Mouse (Mus musculus) myocyte (in vitro differentiated cells): ENCODE results near the gene Phkb. TPM values are rescaled to one million over a fixed set of nuclear protein-coding genes. Genes with fewer than 3 reads are reported as not detected.
"Not testable (repeated sequence)": the region's sequence is repeated elsewhere in the genome, so short reads cannot be mapped to it uniquely, and the experiment has no call there.

Experiments used
- H3K27me3 ChIP-seq: one replicate; pipeline ENCODE4 v1.6.1; 2011; ENCODE audit not compliant: control insufficient read depth, insufficient read depth, insufficient read length
- H3K36me3 ChIP-seq: one replicate; pipeline ENCODE4 v1.6.1; 2011; ENCODE audit not compliant: control insufficient read depth, insufficient read depth
- H3K4me2 ChIP-seq: one replicate; pipeline ENCODE4 v1.6.1; 2011; ENCODE audit warnings: low read depth, control low read depth
- H3K4me3 ChIP-seq: one replicate; pipeline ENCODE4 v1.5.1; 2011; ENCODE audit warnings: mild to moderate bottlenecking, control low read depth, moderate library complexity
- H3K79me2 ChIP-seq: one replicate; pipeline ENCODE4 v1.6.1; 2011; ENCODE audit not compliant: control insufficient read depth, insufficient read depth
- H3ac ChIP-seq: one replicate; pipeline ENCODE4 v1.6.1; 2011; ENCODE audit not compliant: control insufficient read depth, insufficient read length
- CEBPB ChIP-seq: IDR thresholded peaks from 2 replicates; pipeline ENCODE4 v1.6.1; 2011; ENCODE audit warnings: mild to moderate bottlenecking, moderate library complexity; ENCODE audit not compliant: poor library complexity, insufficient read depth, severe bottlenecking
- E2F4 ChIP-seq: IDR thresholded peaks from one replicate; pipeline ENCODE4 v1.6.1; 2011; ENCODE audit warnings: mild to moderate bottlenecking, control low read depth, moderate library complexity; ENCODE audit not compliant: insufficient read depth
- MAX ChIP-seq: IDR thresholded peaks from one replicate; pipeline ENCODE4 v1.6.1; 2011; ENCODE audit warnings: low read depth, mild to moderate bottlenecking, control low read depth
- MYOD1 ChIP-seq, 3 experiments: IDR thresholded peaks; one replicate each; pipeline ENCODE4 v1.6.1; 2011; ENCODE audit warnings: control low read depth in 2 of 3, low read depth in 2 of 3, mild to moderate bottlenecking in 2 of 3, moderate library complexity in 1 of 3; ENCODE audit not compliant: insufficient read length in 2 of 3, control insufficient read depth in 1 of 3
- MYOG ChIP-seq, 3 experiments: IDR thresholded peaks; one replicate each; pipeline ENCODE4 v1.6.1; 2011; ENCODE audit warnings: control low read depth in 2 of 3, low read depth in 2 of 3, mild to moderate bottlenecking in 2 of 3; ENCODE audit not compliant: insufficient read length in 2 of 3, control insufficient read depth in 1 of 3, insufficient read depth in 1 of 3
- POLR2A ChIP-seq: IDR thresholded peaks from one replicate; pipeline ENCODE4 v1.6.1; 2011; ENCODE audit warnings: low read depth, mild to moderate bottlenecking, control low read depth, moderate library complexity; ENCODE audit not compliant: insufficient read length
- POLR2AphosphoS2 ChIP-seq: IDR thresholded peaks from one replicate; pipeline ENCODE4 v1.6.1; 2011; ENCODE audit warnings: low read depth, control low read depth; ENCODE audit not compliant: insufficient read length
- REST ChIP-seq: IDR thresholded peaks from one replicate; pipeline ENCODE4 v1.6.1; 2011; ENCODE audit warnings: mild to moderate bottlenecking, control low read depth, moderate library complexity; ENCODE audit not compliant: insufficient read depth, insufficient read length
- SRF ChIP-seq: IDR thresholded peaks from one replicate; pipeline ENCODE4 v1.6.1; 2011; ENCODE audit warnings: low read depth; ENCODE audit not compliant: control insufficient read depth, insufficient read length
- TCF12 ChIP-seq: IDR thresholded peaks from one replicate; pipeline ENCODE4 v1.6.1; 2011; ENCODE audit warnings: mild to moderate bottlenecking, control low read depth; ENCODE audit not compliant: poor library complexity, insufficient read depth, severe bottlenecking
- TCF3 ChIP-seq: IDR thresholded peaks from one replicate; pipeline ENCODE4 v1.6.1; 2011; ENCODE audit warnings: low read depth, control low read depth; ENCODE audit not compliant: insufficient read length
- USF1 ChIP-seq: IDR thresholded peaks from one replicate; pipeline ENCODE4 v1.6.1; 2011; ENCODE audit warnings: low read depth, mild to moderate bottlenecking, control low read depth, moderate library complexity
- polyA plus RNA-seq: library from polyadenylated mRNA; unstranded; fragments of >200 nt; fragmentation: generic; extraction: Trizol; gene quantifications from one replicate; pipeline ENCODE4 v1.2.1, GENCODE M21; 2012; ENCODE audit warnings: missing spikeins

The Phkb gene
- polyA plus RNA-seq, 1 experiment: 22.0 TPM

DNA sequence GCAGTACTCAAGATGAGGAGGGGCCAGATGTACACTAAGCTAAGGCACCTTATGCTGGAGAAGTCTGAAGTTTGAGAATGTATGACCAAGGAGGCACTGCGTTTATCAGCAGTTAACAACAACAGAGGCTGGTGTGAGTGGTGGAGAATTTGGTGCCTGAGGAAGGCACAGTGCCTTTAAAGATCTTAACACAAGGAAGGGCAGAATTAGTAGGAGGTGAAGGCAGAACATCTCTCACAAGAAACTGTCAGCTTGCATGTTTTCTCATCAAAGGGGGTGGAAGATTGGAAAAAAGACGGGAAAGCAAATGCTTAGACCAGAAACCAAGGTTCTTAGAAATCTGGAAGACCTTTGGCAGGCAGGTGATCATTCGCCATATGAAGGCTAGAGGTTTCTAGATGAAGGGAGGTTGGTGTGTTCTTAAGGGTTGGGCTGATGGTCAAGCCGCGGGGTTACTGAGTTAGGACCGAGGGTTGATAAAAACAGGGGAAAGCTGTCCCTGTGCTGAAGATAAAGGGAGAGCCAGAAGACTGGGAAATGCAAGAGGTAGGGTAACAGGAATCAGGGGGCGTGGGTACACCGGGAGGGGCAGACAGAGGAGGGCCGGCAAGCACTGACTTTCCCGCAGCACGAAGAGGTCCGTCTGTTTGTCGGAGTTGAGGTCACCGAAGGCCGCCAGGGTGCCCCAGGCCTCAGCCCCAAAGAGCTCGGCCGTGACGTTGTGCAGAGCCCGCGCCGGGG lies 673 bp upstream of the Phkb start:
- Histone ChIP-seq H3K4me3 (peak overlapping the region; percentile 94), H3K27me3 (no peaks in the 10 kb centered on the region), H3K4me2 (peak overlapping the region; percentile 76), H3K36me3 (peaks cover 24% of the 10 kb centered on the region), H3ac (peak overlapping the region; percentile 79), H3K79me2 (peaks cover 11% of the 10 kb centered on the region)
- TF ChIP-seq E2F4 (no peak), TCF3 (no peak), REST (no peak), USF1 (no peak), POLR2AphosphoS2 (no peak), MYOG (IDR thresholded peaks at IDR 0.05; ENCODE audit: control insufficient read depth in 1 of 3, insufficient read depth in 1 of 3, insufficient read length in 2 of 3, low read depth in 2 of 3) (no peak), MAX (no peak), POLR2A (no peak), TCF12 (no peak)

DNA sequence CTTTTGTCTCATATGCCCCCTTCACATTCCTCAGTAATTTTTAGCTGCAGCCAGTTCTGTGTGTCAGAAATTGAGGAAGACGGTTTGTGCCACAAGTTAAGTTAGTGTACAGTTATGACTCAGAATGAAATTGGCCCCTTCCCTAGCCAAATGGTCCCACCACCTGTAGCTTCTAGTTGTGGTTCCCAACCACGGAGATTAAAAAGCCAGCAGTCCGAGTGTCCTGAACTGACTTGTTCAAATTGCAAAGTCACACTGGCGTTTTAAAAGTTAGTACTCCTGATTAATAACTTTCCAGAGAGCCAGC lies 683 bp downstream of the Phkb start:
- peak overlapping the region; percentile 94 for H3K4me3 ChIP-seq
- peak overlapping the region; percentile 74 for H3K4me2 ChIP-seq
- H3K27me3 ChIP-seq: no peaks in the 10 kb centered on the region
- H3K79me2 ChIP-seq: peaks cover 13% of the 10 kb centered on the region
- H3ac ChIP-seq: peak overlapping the region; percentile 79
- H3K36me3 ChIP-seq: peaks cover 10% of the 10 kb centered on the region
- TF ChIP-seq POLR2AphosphoS2 (no peak), MYOG (IDR thresholded peaks at IDR 0.05; ENCODE audit: control insufficient read depth in 1 of 3, insufficient read depth in 1 of 3, insufficient read length in 2 of 3, low read depth in 2 of 3) (no peak)

DNA sequence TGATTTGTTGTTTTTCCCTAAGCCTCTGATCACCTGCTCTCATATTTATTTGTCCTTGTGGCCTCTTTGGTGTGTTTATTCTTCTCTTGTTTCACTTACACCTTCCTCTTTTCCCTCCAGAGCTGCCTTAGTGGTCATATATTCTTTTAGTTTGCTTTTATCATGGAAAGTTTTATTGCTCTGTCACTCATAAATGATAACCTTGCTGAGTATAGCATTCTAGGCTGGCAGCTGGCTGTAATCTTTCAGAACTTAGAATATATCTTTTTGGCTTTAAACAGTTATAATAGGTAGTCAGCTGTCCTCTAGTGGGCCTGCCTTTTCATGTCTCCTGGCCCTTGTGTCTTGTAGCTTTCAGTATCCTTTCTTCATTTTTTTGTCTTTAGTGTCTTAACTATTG lies 5.1 kb downstream of the Phkb start:
- TF ChIP-seq TCF3 (no peak), CEBPB (no peak), POLR2AphosphoS2 (no peak), POLR2A (no peak), USF1 (no peak), SRF (no peak), TCF12 (no peak), MYOG (IDR thresholded peaks at IDR 0.05; ENCODE audit: control insufficient read depth in 1 of 3, insufficient read depth in 1 of 3, insufficient read length in 2 of 3, low read depth in 2 of 3) (no peak), MYOD1 (IDR thresholded peaks at IDR 0.05; ENCODE audit: control insufficient read depth in 1 of 3, insufficient read length in 2 of 3, low read depth in 2 of 3) (no peak), REST (no peak), MAX (no peak), E2F4 (no peak)
- Histone ChIP-seq H3K4me2 (peak overlapping the region; percentile 5), H3K4me3 (no peak overlapping the region)

DNA sequence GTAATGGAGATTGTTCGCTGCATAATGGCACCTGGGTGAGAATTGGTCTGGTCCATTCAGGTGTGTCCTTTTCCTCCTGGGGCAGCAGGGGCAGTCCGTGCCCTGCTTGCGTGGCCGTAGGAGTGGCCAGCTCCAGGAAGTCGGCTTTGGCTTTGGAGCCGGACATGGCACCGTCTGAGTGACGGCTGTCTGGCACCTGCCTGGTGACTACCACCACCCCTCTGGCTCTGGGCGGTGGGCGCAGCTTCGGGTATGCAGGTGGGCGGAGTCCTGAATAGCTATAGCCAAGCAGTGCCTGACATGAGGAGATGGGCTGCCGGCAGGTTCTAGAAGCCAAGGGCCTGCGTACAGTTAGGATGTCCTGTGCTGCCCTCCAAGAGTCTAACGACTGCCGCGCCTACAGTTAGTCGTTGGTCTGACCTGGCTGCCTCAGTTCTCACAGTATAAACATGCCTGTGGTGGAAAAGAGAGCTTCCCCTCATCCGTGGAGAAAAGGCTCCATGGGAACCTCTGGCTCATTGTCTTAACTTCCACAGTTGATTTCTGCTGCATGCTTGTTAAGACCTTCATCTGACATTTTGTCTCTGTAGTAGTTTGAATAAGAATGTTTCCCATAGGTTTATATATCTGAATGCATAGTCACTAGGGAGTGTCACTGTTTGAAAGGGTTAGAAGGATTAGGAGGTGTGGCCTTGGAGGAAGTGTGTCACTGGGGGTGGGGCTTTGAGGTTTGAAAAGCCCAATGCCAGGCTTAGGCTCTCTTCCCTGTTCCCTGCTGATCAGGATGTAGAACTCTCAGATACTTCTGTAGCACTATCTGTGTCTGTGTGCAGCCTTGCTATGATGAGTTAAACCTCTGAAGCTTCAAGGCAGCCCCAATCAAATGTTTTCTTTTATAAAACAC lies 13.7 kb downstream of the Phkb start:
- Histone ChIP-seq H3K4me3 (no peak overlapping the region), H3ac (no peak overlapping the region), H3K4me2 (no peak overlapping the region), H3K36me3 (no peaks in the 10 kb centered on the region), H3K27me3 (no peaks in the 10 kb centered on the region), H3K79me2 (no peaks in the 10 kb centered on the region)
- TF ChIP-seq CEBPB (no peak), MAX (no peak), MYOG (IDR thresholded peaks at IDR 0.05; ENCODE audit: control insufficient read depth in 1 of 3, insufficient read depth in 1 of 3, insufficient read length in 2 of 3, low read depth in 2 of 3) (no peak), SRF (no peak), REST (no peak)

More for the DNA sequence above, 5.1 kb downstream of the Phkb start:
- H3ac ChIP-seq: no peak overlapping the region
- H3K36me3 ChIP-seq: no peaks in the 10 kb centered on the region
- no peaks in the 10 kb centered on the region for H3K27me3 ChIP-seq
- peaks cover 9% of the 10 kb centered on the region for H3K79me2 ChIP-seq

DNA sequence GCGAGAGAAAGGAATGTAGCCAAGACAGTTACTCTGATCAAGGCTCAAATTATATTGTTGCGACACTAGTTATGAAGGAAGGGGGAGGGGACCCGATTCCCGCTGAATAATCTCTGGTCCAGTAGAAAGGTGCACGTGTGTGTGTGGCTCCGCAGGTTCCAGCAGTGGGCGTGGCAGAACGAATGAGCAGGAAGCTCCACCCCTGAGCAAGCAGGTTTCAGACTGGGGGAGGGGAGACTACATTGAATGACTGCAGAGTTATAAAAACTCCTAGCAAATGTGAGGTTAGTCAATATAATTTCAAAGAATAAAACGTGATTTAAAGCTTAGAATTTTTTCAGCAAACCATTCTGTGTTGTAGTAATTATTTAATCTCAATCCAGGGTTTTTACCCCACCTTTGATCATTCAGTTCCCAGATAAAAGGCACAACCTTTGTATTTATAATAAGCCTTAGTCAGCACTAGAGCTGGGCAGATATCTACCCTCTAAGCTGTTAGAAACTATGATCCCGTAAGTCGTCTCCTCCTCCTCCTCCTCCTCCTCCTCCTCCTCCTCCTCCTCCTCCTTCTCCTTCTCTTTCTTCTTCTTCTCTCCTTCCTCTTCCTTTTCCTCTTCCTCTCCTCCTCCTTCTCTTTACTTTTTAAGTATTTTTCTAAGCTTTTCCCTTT lies 16.6 kb downstream of the Phkb start:
- not testable (repeated sequence) for H3K27me3 ChIP-seq, H3K4me3 ChIP-seq, H3K79me2 ChIP-seq, H3ac ChIP-seq, H3K4me2 ChIP-seq, H3K36me3 ChIP-seq
